22 mouse cellular contexts compared by ENCODE assay signal in genomic region chr11:31392340-31392739, GRCm38 (mm10). TPM values are rescaled to one million over a fixed set of nuclear protein-coding genes. Genes with fewer than 3 reads are reported as not detected.
"Had no signal": no experiment of that assay in that cellular context is flagged by ENCODE, and none has a peak within 500 bp of the region (broad histone marks: within the 10 kb centered on the region; RNA-seq: fewer than 3 reads in every experiment).

No protein-coding gene starts in this region.

- H3K27me3 ChIP-seq: lung, embryonic 15.5 days; megakaryocyte, embryonic 14.5 days; midbrain, embryonic 13.5 days; neural tube, embryonic 13.5 days; neural tube, embryonic 15.5 days had no signal

- H3K36me3 ChIP-seq: lung, embryonic 15.5 days; midbrain, embryonic 13.5 days; neural tube, embryonic 13.5 days; neural tube, embryonic 15.5 days had no signal

- H3K9ac ChIP-seq: liver, postnatal 0 days; lung, embryonic 15.5 days; midbrain, embryonic 13.5 days; neural tube, embryonic 13.5 days; neural tube, embryonic 15.5 days had no signal

- ATAC-seq: liver, postnatal 0 days; lung, postnatal 0 days; midbrain, embryonic 13.5 days; midbrain, embryonic 16.5 days had no signal

- H3K4me3 ChIP-seq: lung, embryonic 15.5 days; megakaryocyte, embryonic 14.5 days; midbrain, embryonic 13.5 days; myocyte; neural tube, embryonic 13.5 days; neural tube, embryonic 15.5 days had no signal

- H3K9me3 ChIP-seq: lung, embryonic 15.5 days; megakaryocyte, embryonic 14.5 days; midbrain, embryonic 13.5 days; neural tube, embryonic 13.5 days; neural tube, embryonic 15.5 days had no signal

- H3K4me2 ChIP-seq: lung, embryonic 15.5 days; midbrain, embryonic 11.5 days; midbrain, embryonic 13.5 days; neural tube, embryonic 13.5 days; neural tube, embryonic 15.5 days had no signal

- H3K4me1 ChIP-seq: lung, embryonic 15.5 days; midbrain, embryonic 13.5 days; neural tube, embryonic 13.5 days; neural tube, embryonic 15.5 days had no signal

- DNase-seq: liver, postnatal 0 days; lung, adult 2 months; lung, postnatal 14 days; lung, postnatal 36 days; retina, postnatal 1 day; right cerebral cortex, adult 18-20 months; right cerebral cortex, postnatal 25 days; right cerebral cortex, postnatal 4 days; spleen, adult 18-20 months; thymus, adult 18-20 months; thymus, postnatal 14 days; thymus, postnatal 36 days had no signal

- H3K27ac ChIP-seq: lung, embryonic 15.5 days; macrophage; midbrain, embryonic 13.5 days; neural tube, embryonic 13.5 days; neural tube, embryonic 15.5 days had no signal

RNA-seq across cellular contexts. Expression of gene Stc2, which starts 22.5 kb away (rescaled TPM):
- polyA plus RNA-seq: macrophage had no signal
